ENCODE assay signal across 8 mouse cellular contexts in the genomic region with DNA sequence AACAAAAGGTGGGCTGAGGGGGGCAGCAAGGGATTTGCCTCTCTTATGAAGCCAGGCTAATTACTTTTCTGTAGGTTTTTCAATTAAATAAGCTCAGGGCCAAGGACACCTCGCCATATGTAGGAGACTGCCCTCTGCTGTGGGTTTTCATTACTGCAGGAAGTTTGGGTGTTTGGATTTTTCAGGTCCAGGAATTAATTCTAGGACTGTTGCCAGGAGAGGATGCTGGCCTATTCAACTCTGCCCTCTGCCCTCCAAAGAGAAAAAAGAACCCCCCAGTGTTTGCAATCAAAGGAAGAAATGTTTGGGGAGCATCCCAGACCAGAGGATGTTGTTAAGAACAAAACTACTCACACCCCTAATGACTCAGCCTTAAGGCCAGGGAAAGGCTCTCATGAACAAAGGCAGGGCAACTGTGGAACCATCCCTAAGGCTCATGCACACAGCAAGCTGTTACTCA. TPM values are rescaled to one million over a fixed set of nuclear protein-coding genes. Genes with fewer than 3 reads are reported as not detected.
A peak's percentile ranks its signal among the peaks of the same experiment; 100 is the strongest.
DNase-seq lines count a peak whose midpoint lies in the region; ATAC-seq and TF ChIP-seq lines count a peak whose summit lies in the region.

No protein-coding gene starts in this region.

- no peak for ATAC-seq in G1E (ENCODE audit: extremely low read depth, insufficient number of reproducible peaks, low FRiP score, poor library complexity, severe bottlenecking)
- 0 out of 2 replicates have a peak, but pooled peaks have one; percentile 36 for ATAC-seq in forebrain, embryonic 13.5 days

- H3K27me3 ChIP-seq in G1E (ENCODE audit: insufficient read depth, low read length): no peaks in the 10 kb centered on the region
- no peaks in the 10 kb centered on the region for H3K27me3 ChIP-seq in forebrain, embryonic 13.5 days

- DNase-seq in G1E (ENCODE audit: low spot score): no peak
- peak; percentile 18 to 33 for DNase-seq in adrenal gland, postnatal 4 days (ENCODE audit: low spot score in 2 of 2)
- peak; percentile 88 for DNase-seq in heart, postnatal 4 days
- peak; percentile 88 for DNase-seq in layer of hippocampus, postnatal 10 days (ENCODE audit: low spot score in 2 of 2)
- peak; percentile 37 to 82 for DNase-seq in lung, postnatal 4 days
- peak; percentile 63 for DNase-seq in right cerebral cortex, postnatal 25 days
- DNase-seq in thymus, postnatal 0 days (ENCODE audit: low spot score): no peak

- H3K4me1 ChIP-seq in G1E (ENCODE audit: insufficient read depth, low read depth, low read length): no peaks in the 10 kb centered on the region
- H3K4me1 ChIP-seq in forebrain, embryonic 13.5 days: peaks cover 11% of the 10 kb centered on the region

- 0 out of 2 replicates have a peak, but pooled peaks have one; percentile 3 for TF ChIP-seq CTCF in G1E (IDR thresholded peaks at IDR 0.05; ENCODE audit: low read depth, low read length)

- H3K9me3 ChIP-seq in G1E (replicated peaks): 0 out of 2 replicates have a peak, but pooled peaks cover 6% of the 10 kb centered on the region
- no peaks in the 10 kb centered on the region for H3K9me3 ChIP-seq in forebrain, embryonic 13.5 days (replicated peaks)

- no peaks in the 10 kb centered on the region for H3K36me3 ChIP-seq in G1E (replicated peaks)
- no peaks in the 10 kb centered on the region for H3K36me3 ChIP-seq in forebrain, embryonic 13.5 days (ENCODE audit: poor library complexity, severe bottlenecking)

- H3K4me3 ChIP-seq in G1E (ENCODE audit: low read depth, low read length): no peak overlapping the region
- no peak overlapping the region for H3K4me3 ChIP-seq in forebrain, embryonic 13.5 days

- no peak overlapping the region for H3K4me2 ChIP-seq in forebrain, embryonic 13.5 days

- no peak overlapping the region; the same call in 1 of the 2 replicates for H3K27ac ChIP-seq in forebrain, embryonic 13.5 days

- WGBS in forebrain, embryonic 13.5 days: 0% methylated on average over 1 of the region's 1 CpGs

- H3K9ac ChIP-seq in forebrain, embryonic 13.5 days: no peak overlapping the region

RNA-seq across cellular contexts. Expression of a gene that starts 40.4 kb away (rescaled TPM):
- total RNA-seq in G1E (2014; fragmentation: Nextera tagmentation): not detected in 2 replicates
- 0.05 and 0.06 TPM in 2 replicates for total RNA-seq in G1E (2017)
- not detected in 2 replicates for polyA plus RNA-seq in G1E (2012)
- 10 to 100 TPM; 12.1 to 14.2 TPM for total RNA-seq in adrenal gland, postnatal 4 days (2021)
- 4.3 and 5.1 TPM in 2 replicates for polyA plus RNA-seq in forebrain, embryonic 13.5 days (2015; fragmentation: Nextera tagmentation; extraction: Ambion mirVana)
- total RNA-seq in heart, postnatal 4 days (2021): 10 to 100 TPM; 10.8 to 11.4 TPM
- total RNA-seq in layer of hippocampus, postnatal 10 days (2021): 100 to 1,000 TPM; 118 to 121 TPM
- 0.13 and 0.33 TPM in 2 replicates for polyA plus RNA-seq in thymus, postnatal 0 days (2015; fragmentation: Nextera tagmentation; extraction: Ambion mirVana)

Comparison
In these comparisons a context has a peak if more than half of its experiments do, and no peak if none do; other contexts are left out.
1. DNase-seq: peak in adrenal gland, postnatal 4 days (2 of 2), heart, postnatal 4 days (single experiment), layer of hippocampus, postnatal 10 days (2 of 2), lung, postnatal 4 days (2 of 2) and right cerebral cortex, postnatal 25 days (single experiment); none in G1E (single experiment) and thymus, postnatal 0 days (single experiment).
2. RNA of a gene that starts 40.4 kb away (total RNA-seq): 118 to 121 TPM in layer of hippocampus, postnatal 10 days, 12.1 to 14.2 TPM in adrenal gland, postnatal 4 days and 10.8 to 11.4 TPM in heart, postnatal 4 days; 0.05 to 0.06 TPM in G1E; every median in the first group is over 10 times any median in the second.